Mouse (Mus musculus): ENCODE measurements around the gene Lbhd1. TPM values are rescaled to one million over a fixed set of nuclear protein-coding genes. Genes with fewer than 3 reads are reported as not detected.
"Not testable (repeated sequence)": the region's sequence is repeated elsewhere in the genome, so short reads cannot be mapped to it uniquely, and the experiment has no call there.

Gene Lbhd1
- total RNA-seq, 2 experiments from 2014 or later, result 1.7 to 3.4 TPM

DNA sequence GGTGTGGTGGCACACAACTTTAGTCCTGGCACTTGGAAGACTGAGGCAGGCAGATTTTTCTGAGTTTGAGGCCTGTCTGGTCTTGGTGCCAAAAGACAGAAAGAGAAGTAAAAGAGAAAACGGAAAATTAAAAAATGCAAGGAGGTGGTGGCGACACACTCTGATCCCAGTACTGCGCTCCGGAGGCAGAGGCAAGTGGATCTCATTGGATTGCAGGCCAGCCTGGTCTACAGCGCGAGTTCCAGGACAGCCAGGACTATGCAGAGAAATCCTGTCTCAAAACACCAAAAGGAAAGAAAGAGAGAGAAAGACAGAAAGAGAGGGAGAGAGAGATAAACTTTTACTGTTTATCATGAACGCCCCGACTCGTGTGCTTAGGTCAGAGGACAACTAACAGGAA is 12.7 kb upstream of the Lbhd1 start:
- DNase-seq, result peak in 1 of 2 experiments; percentile 16

GRCm38 (mm10) chr19:8871267-8872186 is 12.0 kb upstream of the Lbhd1 start, which contains the start of gene Ubxn1:
Gene Ubxn1 (plus strand): TSS chr19:8871496.
- DNase-seq, result peak; percentile 97 to 98
- intact Hi-C loops (cut with DNase I), result no loop called here

More for the DNA sequence above, 12.7 kb upstream of the Lbhd1 start:
- intact Hi-C loops (cut with DNase I), result no loop called here

GRCm38 (mm10) chr19:8872266-8872840 is 11.2 kb upstream of the Lbhd1 start:
- DNase-seq, result no peak
- intact Hi-C loops (cut with DNase I), result no loop called here

DNA sequence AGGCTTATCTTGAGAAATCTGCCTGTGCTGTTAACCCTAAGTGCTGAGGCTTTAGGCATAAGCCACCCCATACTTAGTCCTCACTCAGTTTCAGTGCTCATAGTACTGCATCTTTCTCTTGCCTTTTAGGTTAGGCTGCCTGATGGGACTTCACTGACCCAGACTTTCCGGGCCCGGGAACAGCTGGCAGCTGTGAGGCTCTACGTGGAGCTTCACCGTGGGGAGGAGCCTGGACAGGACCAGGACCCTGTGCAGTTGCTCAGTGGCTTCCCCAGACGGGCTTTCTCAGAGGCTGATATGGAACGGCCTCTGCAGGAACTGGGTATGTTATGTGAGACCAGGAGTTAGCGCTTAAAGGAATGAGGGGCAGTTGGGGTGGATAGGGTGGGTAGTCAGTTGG is 8.5 kb upstream of the Lbhd1 start:
- intact Hi-C loops (cut with DNase I), result no loop called here

GRCm38 (mm10) chr19:8880311-8881033 is 3.1 kb upstream of the Lbhd1 start, which contains the start of gene Uqcc3:
Gene Uqcc3 (minus strand): TSS chr19:8880923.
- DNase-seq, result peak; percentile 87 to 90
- intact Hi-C loops (cut with DNase I), result no loop called here

More for the DNA sequence above, 8.5 kb upstream of the Lbhd1 start:
- no peak for DNase-seq

- intact Hi-C loops (cut with DNase I), result no loop called here
- DNase-seq, result no peak
Observed at GRCm38 (mm10) chr19:8881034-8881392, 2.5 kb upstream of the Lbhd1 start.

DNA sequence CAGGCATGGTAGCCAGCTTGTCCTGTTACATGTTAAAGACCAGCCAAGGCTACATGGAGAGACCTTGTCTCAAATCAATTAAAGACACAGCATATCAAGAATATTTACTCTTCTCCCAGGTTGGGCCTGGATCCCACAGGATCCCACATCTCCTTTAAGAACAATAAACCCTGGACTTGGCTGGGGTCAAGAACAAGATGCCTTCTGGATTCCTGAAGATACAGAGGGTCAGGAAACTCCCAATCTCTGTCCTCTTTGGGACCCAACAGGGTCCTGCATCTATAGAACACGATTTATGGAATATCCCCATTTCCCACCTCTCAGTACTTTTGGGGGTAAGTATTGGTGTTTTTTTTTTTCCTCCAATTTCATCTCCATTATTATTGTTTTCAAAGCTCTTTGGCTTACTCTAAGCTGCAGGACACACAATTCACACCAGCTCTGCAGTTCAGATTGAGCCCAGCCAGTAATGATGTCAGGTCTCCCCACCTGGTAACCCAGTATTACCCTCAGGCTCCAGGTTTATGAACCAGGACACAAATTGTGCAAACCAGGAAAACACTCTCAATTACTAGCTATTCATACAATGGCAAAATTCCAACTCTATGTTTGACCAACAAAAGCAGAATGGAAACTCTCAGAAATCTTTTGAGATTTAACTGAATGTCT is 3.5 kb downstream of the Lbhd1 start:
- intact Hi-C loops (cut with DNase I), result no loop called here
- DNase-seq, result no peak

DNA sequence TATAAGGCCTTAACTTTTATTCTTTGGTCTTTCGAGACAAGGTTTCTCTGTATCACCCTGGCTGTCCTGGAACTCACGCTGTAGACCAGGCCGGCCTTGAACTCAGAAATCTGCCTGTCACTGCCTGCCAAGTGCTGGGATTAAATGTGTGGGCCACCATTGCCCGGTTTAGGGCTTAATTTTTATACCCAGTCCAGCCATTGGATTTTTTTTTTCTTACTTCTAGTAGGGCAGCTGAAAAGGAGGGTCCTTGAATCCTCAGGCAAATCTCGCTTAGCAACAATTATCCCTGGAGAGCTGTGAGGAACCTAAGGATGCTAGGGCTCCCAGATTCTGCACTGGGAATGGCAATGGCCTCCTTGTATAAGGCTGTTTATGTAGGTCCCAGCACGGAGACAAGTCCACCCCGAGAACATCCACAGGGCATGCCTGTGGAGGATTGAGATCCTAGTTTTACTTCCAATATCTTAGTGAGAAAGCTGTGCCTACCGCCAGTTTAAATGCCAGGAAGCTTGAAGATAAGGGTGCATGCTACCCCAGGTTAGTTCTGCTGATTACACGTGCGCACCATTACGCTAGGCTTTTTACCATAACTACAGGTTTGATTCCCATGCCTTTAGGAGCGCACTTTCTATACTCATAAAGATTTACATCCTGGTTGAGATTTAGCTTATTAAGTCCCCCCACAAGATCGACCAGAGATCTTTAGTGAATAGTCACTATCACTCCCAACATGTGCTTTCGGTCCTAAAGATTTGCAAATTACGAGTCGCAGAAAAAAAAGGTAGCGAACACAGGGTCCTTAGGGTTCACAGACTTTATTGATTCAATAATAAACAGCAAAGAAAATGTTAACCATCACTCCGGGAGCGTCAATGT is 4.3 kb downstream of the Lbhd1 start:
- DNase-seq, result no peak
- intact Hi-C loops (cut with DNase I), result no loop called here

DNA sequence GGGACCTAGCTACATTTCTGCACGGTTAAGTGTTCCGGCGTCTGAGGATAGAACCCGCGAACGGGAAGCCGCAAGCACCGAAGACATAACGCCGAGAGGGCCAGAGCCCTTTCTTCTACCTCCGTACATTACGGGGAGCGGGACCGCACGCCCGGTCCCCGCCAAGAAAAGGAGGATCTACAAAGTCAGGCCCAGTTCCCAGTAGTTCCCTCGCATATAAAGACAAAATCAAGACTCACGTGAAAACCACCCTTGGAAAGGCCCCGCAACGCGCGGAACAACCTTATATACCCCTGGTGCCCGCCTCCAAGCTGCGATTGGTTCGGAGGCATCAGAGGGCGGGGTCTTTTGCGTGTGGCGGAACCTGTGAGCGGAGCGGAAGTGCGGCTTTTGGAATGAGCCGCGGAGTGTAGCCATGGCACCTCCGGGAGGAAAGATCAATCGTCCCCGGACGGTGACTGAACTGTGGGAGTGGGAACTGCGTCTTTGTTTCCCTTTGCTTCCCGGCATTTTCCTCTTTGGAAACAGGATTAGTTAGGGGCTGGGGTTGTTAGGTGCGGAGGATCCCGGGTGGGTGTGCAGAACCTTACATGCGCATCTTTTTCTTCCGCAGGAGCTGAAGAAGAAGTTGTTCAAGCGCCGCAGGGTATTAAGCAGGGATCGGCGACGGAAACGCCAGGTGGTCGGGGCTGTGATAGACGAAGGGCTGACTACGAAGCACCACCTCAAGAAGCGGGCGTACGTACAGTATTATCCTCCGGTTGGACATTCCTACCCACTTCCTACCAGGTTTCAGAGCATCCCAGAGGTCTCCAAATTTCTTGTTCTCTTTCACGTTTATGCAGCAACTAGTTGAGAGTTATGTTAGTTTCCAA is 5.2 kb downstream of the Lbhd1 start, which contains the start of the genes 1810009A15Rik and Gm49416:
TSS of gene 1810009A15Rik (plus strand) at position 343 of the 875 bp plus-strand sequence.
TSS of gene Gm49416 (plus strand) at position 416 of the 875 bp plus-strand sequence.
- DNase-seq, result peak; percentile 92 to 93
- intact Hi-C loops (cut with DNase I), result no loop called here

DNA sequence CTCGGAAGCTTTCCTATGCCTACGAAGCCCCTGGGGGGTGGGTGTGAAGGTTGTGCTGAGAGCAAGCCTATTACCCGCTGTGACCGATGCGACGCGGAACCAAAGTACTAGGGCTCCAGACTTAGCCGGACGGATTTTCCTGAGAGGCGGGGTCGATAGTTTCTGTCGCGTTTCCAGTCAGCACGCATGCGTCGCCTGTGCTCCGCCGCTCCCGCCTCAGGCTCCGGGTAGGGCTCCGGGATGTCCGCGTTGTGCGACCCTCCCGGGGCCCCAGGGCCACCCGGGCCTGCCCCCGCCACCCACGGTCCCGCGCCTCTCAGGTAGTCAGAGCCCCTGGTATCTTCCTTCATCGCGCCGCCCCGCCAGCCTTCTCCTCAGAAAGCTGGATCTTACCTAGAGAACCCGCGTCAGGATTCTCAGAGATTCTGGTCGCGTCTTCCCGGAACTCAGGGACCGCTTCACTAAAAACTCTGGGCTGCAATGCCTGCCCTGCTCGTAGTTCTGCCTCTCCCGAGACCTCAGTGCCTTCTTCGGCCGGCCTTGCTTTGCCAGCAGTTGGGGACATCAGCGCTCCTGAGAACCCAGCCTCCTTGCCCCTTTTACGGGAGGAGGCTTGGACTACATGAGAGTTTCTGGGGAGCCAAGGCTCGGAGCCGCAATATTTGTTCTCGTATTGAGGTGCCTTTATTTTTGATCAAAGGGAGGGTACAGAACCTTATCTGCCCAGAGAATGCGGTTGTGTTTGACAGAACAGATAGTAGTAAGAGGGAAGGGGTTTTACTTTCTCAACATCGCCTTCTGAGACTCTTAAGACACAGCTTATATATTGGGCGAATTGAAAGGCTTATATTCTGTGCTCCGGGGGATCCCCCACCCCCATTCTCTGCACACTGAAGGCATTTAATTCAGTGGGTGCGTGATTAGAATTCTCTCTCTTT is 9.6 kb downstream of the Lbhd1 start, which contains the start of gene Ints5:
TSS of gene Ints5 (plus strand) at position 177 of the 938 bp plus-strand sequence.
- DNase-seq, result peak; percentile 87
- intact Hi-C loops (cut with DNase I), result loop anchor here (2.0 kb wide), 1 partner anchor 48 kb away; the partner anchor contains the start of gene Mta2

GRCm38 (mm10) chr19:8895397-8895960 is 11.9 kb downstream of the Lbhd1 start:
- DNase-seq, result no peak
- intact Hi-C loops (cut with DNase I), result no loop called here

GRCm38 (mm10) chr19:8896231-8896630 is 12.7 kb downstream of the Lbhd1 start:
- DNase-seq; intact Hi-C loops (cut with DNase I): not testable (repeated sequence)

DNA sequence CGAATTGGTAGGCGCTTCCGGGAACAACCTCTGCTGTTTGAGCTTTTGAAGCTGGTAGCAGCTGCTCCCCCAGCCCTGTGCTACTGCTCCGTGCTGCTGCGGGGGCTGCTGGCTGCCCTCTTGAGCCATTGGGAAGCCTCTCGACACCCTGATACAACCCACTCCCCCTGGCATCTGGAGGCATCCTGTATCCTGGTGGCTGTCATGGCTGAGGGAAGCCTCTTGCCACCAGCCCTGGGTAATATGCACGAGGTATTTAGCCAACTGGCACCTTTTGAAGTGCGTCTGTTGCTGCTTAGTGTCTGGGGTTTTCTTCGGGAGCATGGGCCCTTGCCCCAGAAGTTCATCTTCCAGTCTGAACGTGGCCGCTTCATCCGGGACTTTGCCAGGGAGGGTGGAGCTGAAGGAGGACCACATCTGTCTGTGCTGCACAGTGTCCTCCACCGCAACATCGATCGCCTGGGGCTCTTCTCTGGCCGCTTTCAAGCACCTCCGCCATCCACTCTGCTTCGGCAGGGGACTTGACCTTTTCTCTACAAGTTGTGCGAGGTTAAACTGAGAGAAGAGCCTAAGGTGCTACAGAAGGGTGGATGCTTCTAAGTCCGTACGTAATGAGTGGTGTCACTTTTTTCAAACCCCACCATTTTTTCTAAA is 13.8 kb downstream of the Lbhd1 start:
- peak; percentile 40 to 45 for DNase-seq
- intact Hi-C loops (cut with DNase I), result not testable (repeated sequence)

GRCm38 (mm10) chr19:8897865-8898495 is 14.4 kb downstream of the Lbhd1 start, which contains the start of gene Ganab:
Gene Ganab (plus strand): TSS chr19:8898071.
- intact Hi-C loops (cut with DNase I), result loop anchor here (2.0 kb wide), 1 partner anchor 23 kb away; the partner anchor contains the start of gene B3gat3
- peak; percentile 92 to 93 for DNase-seq

GRCm38 (mm10) chr19:8898576-8898975 is 15.0 kb downstream of the Lbhd1 start:
- no peak for DNase-seq
- intact Hi-C loops (cut with DNase I), result loop anchor here (2.0 kb wide), 1 partner anchor 22 kb away; the partner anchor contains the start of gene B3gat3
